Mouse (Mus musculus): ENCODE measurements at regions not wholly inside any gene's neighbourhood (a gene's known extent, or its start where the extent isn't known, plus 50 kb on each side); places are given as distances from the start of the nearest gene placed in this dataset.
A peak's percentile ranks its signal among the peaks of the same experiment; 100 is the strongest.

DNA sequence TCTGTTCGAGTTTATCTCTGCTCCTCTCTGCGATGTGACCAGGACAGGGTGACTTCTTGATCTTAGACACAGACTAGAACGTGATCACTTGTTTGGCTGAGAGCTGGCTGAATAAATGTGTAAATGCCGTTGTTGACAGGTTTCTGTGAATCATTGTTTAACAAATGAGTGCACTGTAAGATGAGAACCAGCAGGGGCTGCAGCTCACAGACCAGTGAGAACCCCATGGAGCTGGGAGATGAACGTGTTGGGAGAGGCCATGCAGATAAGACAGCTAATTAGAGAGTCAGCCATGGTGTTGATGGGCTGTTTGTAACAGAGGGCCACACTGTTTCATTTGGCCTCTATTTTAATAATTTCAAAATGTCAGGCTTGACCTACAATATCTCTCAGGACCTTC is 171.1 kb upstream of the Tas2r119 start:
- DNase-seq (ENCODE audit: low spot score) (no peak), ATAC-seq (replicated peaks; ENCODE audit: low FRiP score, low read depth) (no peak)
- Histone ChIP-seq H3K9me3 (replicated peaks; ENCODE audit: low read length) (no peaks in the 10 kb centered on the region), H3K4me3 (replicated peaks; ENCODE audit: low read depth, low read length) (no peak overlapping the region), H3K27me3 (ENCODE audit: insufficient read depth, low read length) (no peaks in the 10 kb centered on the region), H3K9ac (ENCODE audit: low read depth, low read length) (no peak overlapping the region), H3K27ac (no peak overlapping the region), H3K4me1 (replicated peaks; ENCODE audit: insufficient read depth, low read length) (no peaks in the 10 kb centered on the region), H3K4me2 (ENCODE audit: low read length) (no peak overlapping the region), H3K36me3 (ENCODE audit: insufficient read depth, low read length) (no peaks in the 10 kb centered on the region)
- TF ChIP-seq CTCF (IDR thresholded peaks at IDR 0.05; ENCODE audit: low read depth) = peak; percentile 37; the same call in 1 of the 2 replicates
- WGBS = 25% methylated on average over 5 of the region's 5 CpGs

DNA sequence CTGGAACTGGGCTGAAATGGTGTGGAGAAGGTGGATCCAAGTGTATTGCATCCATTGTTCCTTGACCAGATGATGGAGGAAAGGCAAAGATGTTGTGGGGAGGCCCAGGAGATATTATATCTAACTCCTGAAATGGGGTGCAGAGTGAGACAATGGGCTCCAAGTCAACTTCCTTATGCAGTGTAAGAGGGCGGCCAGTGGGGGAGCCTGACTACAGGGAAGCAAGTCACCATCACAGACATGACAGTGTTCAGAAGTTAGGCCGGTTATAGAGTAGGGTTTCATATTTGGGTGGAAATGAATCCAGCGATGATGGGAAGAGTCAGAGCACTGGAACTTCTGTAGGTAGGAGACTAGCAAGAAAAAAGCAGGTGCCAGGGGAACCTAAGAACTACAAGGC is 167.3 kb upstream of the Tas2r119 start:
- H3K27me3 ChIP-seq (ENCODE audit: insufficient read depth, low read length) = no peaks in the 10 kb centered on the region
- ATAC-seq (replicated peaks; ENCODE audit: low FRiP score, low read depth) (no peak), DNase-seq (ENCODE audit: low spot score) (no peak)
- no peaks in the 10 kb centered on the region for H3K36me3 ChIP-seq (ENCODE audit: insufficient read depth, low read length)
- WGBS = 92% methylated on average over 3 of the region's 3 CpGs
- H3K4me3 ChIP-seq (replicated peaks; ENCODE audit: low read depth, low read length) = no peak overlapping the region
- H3K27ac ChIP-seq = no peak overlapping the region
- H3K9ac ChIP-seq (ENCODE audit: low read depth, low read length) = no peak overlapping the region
- peak; percentile 37; the same call in 1 of the 2 replicates for TF ChIP-seq CTCF (IDR thresholded peaks at IDR 0.05; ENCODE audit: low read depth)
- no peaks in the 10 kb centered on the region for H3K4me1 ChIP-seq (replicated peaks; ENCODE audit: insufficient read depth, low read length)
- no peak overlapping the region for H3K4me2 ChIP-seq (ENCODE audit: low read length)
- H3K9me3 ChIP-seq (replicated peaks; ENCODE audit: low read length) = no peaks in the 10 kb centered on the region

DNA sequence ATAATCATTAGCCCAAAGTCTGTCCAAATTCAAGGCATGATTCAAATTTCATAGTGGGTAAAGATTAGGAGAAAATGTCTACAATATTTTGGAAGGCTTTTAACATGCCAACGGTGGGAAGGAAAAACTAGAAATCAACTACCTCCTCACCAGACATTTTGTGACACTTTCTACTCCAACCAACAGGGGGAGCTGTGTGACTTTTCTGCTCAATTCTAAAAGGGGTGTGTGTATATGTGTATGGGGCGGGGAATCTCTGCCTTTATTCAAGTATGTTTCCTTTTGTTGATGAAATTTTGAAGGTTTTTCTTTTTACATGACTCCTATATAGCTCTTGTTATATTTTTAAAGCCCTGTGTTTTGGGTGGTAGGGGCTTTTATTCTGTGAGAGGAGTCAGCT is 165.0 kb upstream of the Tas2r119 start:
- no peak overlapping the region for H3K9ac ChIP-seq (ENCODE audit: low read depth, low read length)
- H3K4me2 ChIP-seq (ENCODE audit: low read length) = no peak overlapping the region
- WGBS = 47% methylated on average over 2 of the region's 2 CpGs
- H3K27ac ChIP-seq = no peak overlapping the region
- H3K27me3 ChIP-seq (ENCODE audit: insufficient read depth, low read length) = no peaks in the 10 kb centered on the region
- H3K4me1 ChIP-seq (replicated peaks; ENCODE audit: insufficient read depth, low read length) = no peaks in the 10 kb centered on the region
- no peak overlapping the region for H3K4me3 ChIP-seq (replicated peaks; ENCODE audit: low read depth, low read length)
- no peaks in the 10 kb centered on the region for H3K9me3 ChIP-seq (replicated peaks; ENCODE audit: low read length)
- no peaks in the 10 kb centered on the region for H3K36me3 ChIP-seq (ENCODE audit: insufficient read depth, low read length)
- peak; percentile 81 for TF ChIP-seq CTCF (IDR thresholded peaks at IDR 0.05; ENCODE audit: low read depth)
- peak; percentile 68 for DNase-seq (ENCODE audit: low spot score)
- ATAC-seq (replicated peaks; ENCODE audit: low FRiP score, low read depth) = no peak

DNA sequence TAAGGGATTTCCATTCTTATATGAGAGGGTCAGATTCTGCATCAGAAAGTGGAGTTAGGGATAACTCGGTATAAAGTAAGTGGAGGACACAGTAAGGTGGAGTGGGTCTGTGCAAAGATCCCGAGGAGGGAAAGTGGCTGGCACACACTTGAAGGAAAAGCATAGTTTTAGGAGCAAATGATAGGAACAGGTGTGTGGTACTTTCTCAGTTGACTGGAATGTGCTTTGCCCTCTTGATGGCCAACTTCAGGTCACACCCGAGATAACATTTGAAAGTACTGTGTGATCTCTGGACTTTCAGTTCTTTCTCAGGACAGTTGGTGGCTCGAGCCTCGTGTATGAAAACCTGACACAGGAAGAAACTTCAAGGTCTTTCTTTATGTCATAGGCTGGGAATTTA is 164.3 kb upstream of the Tas2r119 start:
- Histone ChIP-seq H3K4me3 (replicated peaks; ENCODE audit: low read depth, low read length) (no peak overlapping the region), H3K27me3 (ENCODE audit: insufficient read depth, low read length) (no peaks in the 10 kb centered on the region), H3K9me3 (replicated peaks; ENCODE audit: low read length) (no peaks in the 10 kb centered on the region), H3K9ac (ENCODE audit: low read depth, low read length) (no peak overlapping the region), H3K36me3 (ENCODE audit: insufficient read depth, low read length) (no peaks in the 10 kb centered on the region), H3K4me2 (ENCODE audit: low read length) (no peak overlapping the region), H3K4me1 (replicated peaks; ENCODE audit: insufficient read depth, low read length) (no peaks in the 10 kb centered on the region), H3K27ac (no peak overlapping the region)
- 67% methylated on average over 5 of the region's 5 CpGs for WGBS
- no peak for DNase-seq (ENCODE audit: low spot score)
- TF ChIP-seq CTCF (IDR thresholded peaks at IDR 0.05; ENCODE audit: low read depth) = no peak
- ATAC-seq (replicated peaks; ENCODE audit: low FRiP score, low read depth) = no peak

DNA sequence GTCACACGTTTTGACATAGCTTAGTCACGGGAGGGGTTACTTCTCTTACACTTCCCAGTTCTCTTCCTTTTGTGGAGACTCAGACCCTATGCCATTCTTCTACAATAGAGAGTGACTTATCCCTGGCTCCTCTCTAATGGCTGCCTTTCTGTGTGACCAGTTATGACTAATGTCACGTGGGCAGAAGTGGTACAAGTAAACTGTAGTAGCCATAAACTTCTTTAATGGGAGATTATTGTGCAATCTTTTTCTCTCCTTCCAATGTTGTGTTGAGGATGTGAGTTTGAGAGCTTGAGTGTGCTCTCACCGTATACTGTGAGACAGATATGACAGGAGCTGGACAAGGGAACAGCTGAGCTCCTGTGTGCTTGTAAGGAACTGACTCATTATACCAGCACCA is 161.9 kb upstream of the Tas2r119 start:
- ATAC-seq (replicated peaks; ENCODE audit: low FRiP score, low read depth) = no peak
- no peak overlapping the region for H3K4me3 ChIP-seq (replicated peaks; ENCODE audit: low read depth, low read length)
- H3K36me3 ChIP-seq (ENCODE audit: insufficient read depth, low read length) = no peaks in the 10 kb centered on the region
- no peak for DNase-seq (ENCODE audit: low spot score)
- no peak overlapping the region for H3K4me2 ChIP-seq (ENCODE audit: low read length)
- no peaks in the 10 kb centered on the region for H3K4me1 ChIP-seq (replicated peaks; ENCODE audit: insufficient read depth, low read length)
- no peak overlapping the region for H3K27ac ChIP-seq
- H3K9me3 ChIP-seq (replicated peaks; ENCODE audit: low read length) = no peaks in the 10 kb centered on the region
- WGBS = 83% methylated on average over 4 of the region's 4 CpGs
- no peak for TF ChIP-seq CTCF (IDR thresholded peaks at IDR 0.05; ENCODE audit: low read depth)
- no peaks in the 10 kb centered on the region for H3K27me3 ChIP-seq (ENCODE audit: insufficient read depth, low read length)
- H3K9ac ChIP-seq (ENCODE audit: low read depth, low read length) = no peak overlapping the region

DNA sequence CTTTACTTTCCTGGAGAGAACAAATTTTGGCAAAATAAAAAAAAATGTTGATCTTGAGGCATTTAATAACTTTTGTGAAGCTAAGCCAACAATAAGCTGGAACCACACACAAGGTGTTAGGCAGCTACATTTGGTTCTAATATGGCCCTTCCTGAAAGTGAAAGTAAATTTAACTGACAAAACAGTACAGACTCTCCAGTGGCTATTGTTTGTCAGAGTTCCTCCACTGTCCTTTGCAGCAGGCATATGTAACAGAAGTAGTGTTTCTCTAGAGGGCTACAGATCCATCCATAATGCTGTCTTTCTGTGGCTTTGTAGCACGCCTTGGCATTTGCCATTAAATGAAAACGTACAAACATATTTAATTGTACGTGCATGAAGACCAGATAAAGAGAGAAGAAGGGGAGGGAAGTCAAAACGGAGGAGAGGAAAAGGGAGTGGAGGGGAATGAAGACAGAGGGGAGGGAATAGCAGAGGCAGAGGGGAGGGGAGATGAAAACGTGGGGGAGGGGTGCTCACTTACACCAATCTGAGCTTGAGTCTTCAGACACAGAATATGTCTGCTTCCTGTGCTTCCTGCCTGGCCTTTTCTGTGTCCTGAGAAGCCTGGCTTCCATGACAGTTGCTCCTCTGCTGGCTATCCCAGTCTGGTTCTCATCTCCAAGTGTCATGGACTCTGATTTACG is 156.6 kb upstream of the Tas2r119 start:
- Histone ChIP-seq H3K4me2 (ENCODE audit: low read length) (peak overlapping the region; percentile 37), H3K27me3 (ENCODE audit: insufficient read depth, low read length) (no peaks in the 10 kb centered on the region), H3K36me3 (ENCODE audit: insufficient read depth, low read length) (no peaks in the 10 kb centered on the region), H3K27ac (0 out of 2 replicates have a peak overlapping the region, but pooled peaks have one; percentile 32), H3K4me1 (replicated peaks; ENCODE audit: insufficient read depth, low read length) (no peaks in the 10 kb centered on the region), H3K4me3 (replicated peaks; ENCODE audit: low read depth, low read length) (no peak overlapping the region), H3K9ac (ENCODE audit: low read depth, low read length) (no peak overlapping the region), H3K9me3 (replicated peaks; ENCODE audit: low read length) (no peaks in the 10 kb centered on the region)
- TF ChIP-seq CTCF (IDR thresholded peaks at IDR 0.05; ENCODE audit: low read depth) = no peak
- WGBS = 22% methylated on average over 6 of the region's 6 CpGs
- DNase-seq (ENCODE audit: low spot score) (peak; percentile 75), ATAC-seq (replicated peaks; ENCODE audit: low FRiP score, low read depth) (peak; percentile 85)

All from kidney, postnatal 0 days (tissue).